Mouse (Mus musculus) hindbrain, postnatal 0 days (tissue): ENCODE measurements around the gene Cdh12. TPM values are rescaled to one million over a fixed set of nuclear protein-coding genes. Genes with fewer than 3 reads are reported as not detected.
"Not testable (repeated sequence)": the region's sequence is repeated elsewhere in the genome, so short reads cannot be mapped to it uniquely, and the experiment has no call there.

Experiments
- ATAC-seq: fragments of 200-750 bp; cut with Nextera tagmentation; 2 replicates; pipeline ENCODE4 v1.8.0; 2017; ENCODE audit warnings: mild to moderate bottlenecking, moderate TSS enrichment, moderate library complexity
- DNase-seq: peaks from one replicate; pipeline ENCODE4 v3.0.0-alpha.2; 2015; ENCODE audit warnings: low spot score
- H3K27ac ChIP-seq: fragments of 300-500 bp; sonication (generic); 2 replicates; pipeline ENCODE4 v1.5.1; 2014; ENCODE audit warnings: mild to moderate bottlenecking
- H3K27me3 ChIP-seq: fragments of 300-500 bp; sonication (generic); 2 replicates; pipeline ENCODE4 v1.6.1; 2014; ENCODE audit warnings: low read length, mixed read lengths; ENCODE audit not compliant: insufficient read depth
- H3K36me3 ChIP-seq: fragments of 300-500 bp; sonication (generic); 2 replicates; pipeline ENCODE4 v1.6.1; 2014; ENCODE audit warnings: low read length, mixed read lengths; ENCODE audit not compliant: insufficient read depth
- H3K4me1 ChIP-seq: fragments of 300-500 bp; sonication (generic); 2 replicates; pipeline ENCODE4 v1.6.1; 2014; ENCODE audit warnings: antibody characterized with exemption, low read length, mixed read lengths; ENCODE audit not compliant: insufficient read depth
- H3K4me2 ChIP-seq: fragments of 300-500 bp; sonication (generic); 2 replicates; pipeline ENCODE4 v1.6.1; 2014; ENCODE audit warnings: low read depth, mild to moderate bottlenecking, low read length, moderate library complexity, mixed read lengths
- H3K4me3 ChIP-seq: fragments of 300-500 bp; sonication (generic); 2 replicates; pipeline ENCODE4 v1.5.1; 2014; ENCODE audit warnings: low read length
- H3K9ac ChIP-seq: fragments of 300-500 bp; sonication (generic); replicated peaks from 2 replicates; pipeline ENCODE4 v1.6.1; 2014; ENCODE audit warnings: mild to moderate bottlenecking, low read length, moderate library complexity, mixed read lengths
- H3K9me3 ChIP-seq: fragments of 300-500 bp; sonication (generic); 2 replicates; pipeline ENCODE4 v1.6.1; 2016; ENCODE audit warnings: low read length, mixed read lengths
- CTCF ChIP-seq: IDR thresholded peaks from 2 replicates; pipeline ENCODE4 v1.5.1; 2016; ENCODE audit warnings: antibody characterized with exemption, control low read depth, low read depth
- WGBS: fragments of 180-500 bp; shearing (Covaris S2); extraction: QIAGEN DNeasy Blood & Tissue Kit; methylation state at CpG from one replicate; pipeline ENCODE4 v1.1.7; 2014; 5-methylcytosine and 5-hydroxymethylcytosine counted together
- polyA plus RNA-seq: library from polyadenylated mRNA; unstranded; fragments of >200 nt; fragmentation: Nextera tagmentation; extraction: Ambion mirVana; gene quantifications from 2 replicates; pipeline ENCODE4 v1.2.1, GENCODE M21; 2015
- total RNA-seq: library from RNA; depleted of rRNA; stranded (reverse); fragments of >200 nt; gene quantifications from 2 replicates; pipeline ENCODE4 v1.2.3, GENCODE M21; 2014

Gene Cdh12
- total and polyA plus RNA-seq, 2 experiments from 2014 or later: 10.4 to 10.6 TPM

- 71% methylated on average over 1 of the region's 1 CpGs for WGBS
- TF ChIP-seq CTCF: no peak
- DNase-seq (no peak), ATAC-seq (0 out of 2 replicates have a peak, but pooled peaks have one; percentile 38)
- H3K9ac ChIP-seq: no peak overlapping the region
- no peak overlapping the region for H3K4me2 ChIP-seq
- H3K4me3 ChIP-seq: no peak overlapping the region
- H3K9me3 ChIP-seq: no peaks in the 10 kb centered on the region
- no peaks in the 10 kb centered on the region for H3K4me1 ChIP-seq
- no peaks in the 10 kb centered on the region for H3K36me3 ChIP-seq
- H3K27ac ChIP-seq: no peak overlapping the region
- H3K27me3 ChIP-seq: no peaks in the 10 kb centered on the region
These were observed 14.5 kb downstream of the Cdh12 start for GRCm38 (mm10) chr15:20463601-20464000.

GRCm38 (mm10) chr15:20550979-20551378, 101.9 kb downstream of the Cdh12 start:
- H3K9me3 ChIP-seq: no peaks in the 10 kb centered on the region
- no peaks in the 10 kb centered on the region for H3K4me1 ChIP-seq
- DNase-seq: no peak

GRCm38 (mm10) chr15:20571012-20571411, 121.9 kb downstream of the Cdh12 start:
- Histone ChIP-seq H3K27me3 (no peaks in the 10 kb centered on the region), H3K27ac (no peak overlapping the region), H3K9me3 (no peaks in the 10 kb centered on the region), H3K4me1 (no peaks in the 10 kb centered on the region), H3K4me3 (no peak overlapping the region), H3K4me2 (no peak overlapping the region), H3K36me3 (no peaks in the 10 kb centered on the region), H3K9ac (no peak overlapping the region)
- DNase-seq (peak; percentile 1), ATAC-seq (no peak)
- WGBS: 68% methylated on average over 4 of the region's 4 CpGs
- TF ChIP-seq CTCF: no peak

More at GRCm38 (mm10) chr15:20550979-20551378, 101.9 kb downstream of the Cdh12 start:
- TF ChIP-seq CTCF: no peak
- Histone ChIP-seq H3K4me2 (no peak overlapping the region), H3K9ac (no peak overlapping the region), H3K36me3 (no peaks in the 10 kb centered on the region), H3K27ac (no peak overlapping the region), H3K4me3 (no peak overlapping the region), H3K27me3 (no peaks in the 10 kb centered on the region)
- WGBS: 94% methylated on average over 4 of the region's 4 CpGs
- ATAC-seq: no peak

GRCm38 (mm10) chr15:20582567-20583075, 133.6 kb downstream of the Cdh12 start:
- H3K4me1 ChIP-seq: no peaks in the 10 kb centered on the region
- H3K4me2 ChIP-seq: no peak overlapping the region
- WGBS: 68% methylated on average over 5 of the region's 5 CpGs
- H3K4me3 ChIP-seq: no peak overlapping the region
- no peaks in the 10 kb centered on the region for H3K36me3 ChIP-seq
- no peak for DNase-seq
- H3K27me3 ChIP-seq: no peaks in the 10 kb centered on the region
- H3K9ac ChIP-seq: no peak overlapping the region
- no peaks in the 10 kb centered on the region for H3K9me3 ChIP-seq
- H3K27ac ChIP-seq: no peak overlapping the region
- no peak for TF ChIP-seq CTCF
- ATAC-seq: no peak

- 63% methylated on average over 5 of the region's 5 CpGs for WGBS
- DNase-seq (peak; percentile 8), ATAC-seq (no peak)
- no peaks in the 10 kb centered on the region for H3K4me1 ChIP-seq
- no peak overlapping the region for H3K9ac ChIP-seq
- no peak overlapping the region for H3K4me3 ChIP-seq
- no peaks in the 10 kb centered on the region for H3K36me3 ChIP-seq
- no peak for TF ChIP-seq CTCF
- no peaks in the 10 kb centered on the region for H3K9me3 ChIP-seq
- H3K4me2 ChIP-seq: no peak overlapping the region
- H3K27me3 ChIP-seq: no peaks in the 10 kb centered on the region
- no peak overlapping the region for H3K27ac ChIP-seq
These were observed 142.5 kb downstream of the Cdh12 start for GRCm38 (mm10) chr15:20591599-20591998.

GRCm38 (mm10) chr15:20605751-20606150, 156.7 kb downstream of the Cdh12 start:
- H3K4me2 ChIP-seq, DNase-seq, H3K27me3 ChIP-seq, ATAC-seq, H3K36me3 ChIP-seq, H3K9me3 ChIP-seq, H3K4me3 ChIP-seq, H3K4me1 ChIP-seq, H3K9ac ChIP-seq, H3K27ac ChIP-seq: not testable (repeated sequence)
- 80% methylated on average over 3 of the region's 3 CpGs for WGBS

- H3K4me2 ChIP-seq: no peak overlapping the region
- no peak overlapping the region for H3K9ac ChIP-seq
- no peak for TF ChIP-seq CTCF
- H3K36me3 ChIP-seq: no peaks in the 10 kb centered on the region
- DNase-seq (peak; percentile 6), ATAC-seq (no peak)
- 42% methylated on average over 2 of the region's 2 CpGs for WGBS
- H3K4me3 ChIP-seq: no peak overlapping the region
- H3K27me3 ChIP-seq: no peaks in the 10 kb centered on the region
- H3K27ac ChIP-seq: no peak overlapping the region
- no peaks in the 10 kb centered on the region for H3K9me3 ChIP-seq
- H3K4me1 ChIP-seq: no peaks in the 10 kb centered on the region
These were observed 185.5 kb downstream of the Cdh12 start for GRCm38 (mm10) chr15:20634593-20634992.
